Mouse (Mus musculus): ENCODE results near the gene Smyd5. TPM values are rescaled to one million over a fixed set of nuclear protein-coding genes. Genes with fewer than 3 reads are reported as not detected.

Smyd5 gene
- polyA plus RNA-seq, 1 experiment from 2014 or later = 81.8 TPM

GRCm38 (mm10) chr6:85451664-85452410 is 20.0 kb downstream of the Smyd5 start, which contains the start of gene Pradc1:
Pradc1 (minus strand) TSS chr6:85451970.
- peaks cover 31% of the 10 kb centered on the region for H3K4me1 ChIP-seq
- peaks cover 10% of the 10 kb centered on the region for H3K36me3 ChIP-seq
- no peaks in the 10 kb centered on the region for H3K27me3 ChIP-seq (ENCODE audit: insufficient read depth, poor library complexity, severe bottlenecking)
- peak; percentile 99 for DNase-seq (ENCODE audit: low spot score)
- peak within 1 kb of the TSS; percentile 97 for H3K27ac ChIP-seq
- WGBS = under 1% methylated on average over 54 of the region's 54 CpGs
- H3K4me3 ChIP-seq = peak within 1 kb of the TSS; percentile 78
- no peaks in the 10 kb centered on the region for H3K9me3 ChIP-seq

- H3K9me3 ChIP-seq = no peaks in the 10 kb centered on the region
- H3K27me3 ChIP-seq (ENCODE audit: insufficient read depth, poor library complexity, severe bottlenecking) = no peaks in the 10 kb centered on the region
- H3K36me3 ChIP-seq = peaks cover 5% of the 10 kb centered on the region
- no peak for DNase-seq (ENCODE audit: low spot score)
- peak overlapping the region; percentile 78 for H3K4me3 ChIP-seq
- under 1% methylated on average over 15 of the region's 15 CpGs for WGBS
- peaks cover 31% of the 10 kb centered on the region for H3K4me1 ChIP-seq
- peak overlapping the region; percentile 97 for H3K27ac ChIP-seq
Measured at GRCm38 (mm10) chr6:85452411-85452665, 20.5 kb downstream of the Smyd5 start.

GRCm38 (mm10) chr6:85452816-85453215 is 21.0 kb downstream of the Smyd5 start:
- no peaks in the 10 kb centered on the region for H3K27me3 ChIP-seq (ENCODE audit: insufficient read depth, poor library complexity, severe bottlenecking)
- H3K4me1 ChIP-seq = peaks cover 31% of the 10 kb centered on the region
- peaks cover 6% of the 10 kb centered on the region; the same call in 1 of the 2 replicates for H3K36me3 ChIP-seq
- H3K27ac ChIP-seq = peak overlapping the region; percentile 97
- 10% methylated on average over 7 of the region's 7 CpGs for WGBS
- no peaks in the 10 kb centered on the region for H3K9me3 ChIP-seq
- DNase-seq (ENCODE audit: low spot score) = no peak
- H3K4me3 ChIP-seq = peak overlapping the region; percentile 78

GRCm38 (mm10) chr6:85459621-85460020 is 27.8 kb downstream of the Smyd5 start:
- Histone ChIP-seq H3K4me1 (peaks cover 5% of the 10 kb centered on the region; the same call in 1 of the 2 replicates), H3K36me3 (peaks cover 68% of the 10 kb centered on the region), H3K4me3 (no peak overlapping the region), H3K9me3 (no peaks in the 10 kb centered on the region), H3K27me3 (ENCODE audit: insufficient read depth, poor library complexity, severe bottlenecking) (no peaks in the 10 kb centered on the region), H3K27ac (no peak overlapping the region)
- 86% methylated on average over 2 of the region's 2 CpGs for WGBS
- no peak for DNase-seq (ENCODE audit: low spot score)

GRCm38 (mm10) chr6:85465381-85465780 is 33.6 kb downstream of the Smyd5 start:
- H3K27me3 ChIP-seq (ENCODE audit: insufficient read depth, poor library complexity, severe bottlenecking) = no peaks in the 10 kb centered on the region
- no peaks in the 10 kb centered on the region for H3K9me3 ChIP-seq
- no peak for DNase-seq (ENCODE audit: low spot score)
- no peak overlapping the region for H3K4me3 ChIP-seq
- peaks cover 94% of the 10 kb centered on the region for H3K36me3 ChIP-seq
- H3K27ac ChIP-seq = no peak overlapping the region
- H3K4me1 ChIP-seq = no peaks in the 10 kb centered on the region

GRCm38 (mm10) chr6:85469660-85470430 is 38.1 kb downstream of the Smyd5 start:
- H3K27ac ChIP-seq = no peak overlapping the region

GRCm38 (mm10) chr6:85471962-85472361 is 40.2 kb downstream of the Smyd5 start:
- Histone ChIP-seq H3K36me3 (peaks cover 29% of the 10 kb centered on the region), H3K9me3 (no peaks in the 10 kb centered on the region), H3K4me3 (no peak overlapping the region), H3K27me3 (ENCODE audit: insufficient read depth, poor library complexity, severe bottlenecking) (peaks cover 45% of the 10 kb centered on the region), H3K4me1 (0 out of 2 replicates have a peak, but pooled peaks cover 4% of the 10 kb centered on the region), H3K27ac (no peak overlapping the region)
- 53% methylated on average over 8 of the region's 8 CpGs for WGBS
- no peak for DNase-seq (ENCODE audit: low spot score)

More at GRCm38 (mm10) chr6:85469660-85470430, 38.1 kb downstream of the Smyd5 start:
- DNase-seq (ENCODE audit: low spot score) = no peak
- Histone ChIP-seq H3K9me3 (no peaks in the 10 kb centered on the region), H3K27me3 (ENCODE audit: insufficient read depth, poor library complexity, severe bottlenecking) (peaks cover 27% of the 10 kb centered on the region), H3K4me1 (0 out of 2 replicates have a peak, but pooled peaks cover 4% of the 10 kb centered on the region), H3K4me3 (no peak overlapping the region), H3K36me3 (peaks cover 50% of the 10 kb centered on the region)
- WGBS = 69% methylated on average over 5 of the region's 5 CpGs

- Histone ChIP-seq H3K27me3 (ENCODE audit: insufficient read depth, poor library complexity, severe bottlenecking) (peaks cover 50% of the 10 kb centered on the region), H3K36me3 (peaks cover 23% of the 10 kb centered on the region), H3K4me3 (no peak overlapping the region), H3K9me3 (no peaks in the 10 kb centered on the region), H3K4me1 (0 out of 2 replicates have a peak, but pooled peaks cover 4% of the 10 kb centered on the region), H3K27ac (no peak overlapping the region)
- WGBS = 50% methylated on average over 5 of the region's 5 CpGs
- DNase-seq (ENCODE audit: low spot score) = no peak
Measured at GRCm38 (mm10) chr6:85472542-85472941, 40.8 kb downstream of the Smyd5 start.

- DNase-seq (ENCODE audit: low spot score) = no peak
- Histone ChIP-seq H3K4me1 (0 out of 2 replicates have a peak, but pooled peaks cover 4% of the 10 kb centered on the region), H3K27me3 (ENCODE audit: insufficient read depth, poor library complexity, severe bottlenecking) (peaks cover 81% of the 10 kb centered on the region), H3K4me3 (no peak overlapping the region), H3K9me3 (no peaks in the 10 kb centered on the region), H3K36me3 (no peaks in the 10 kb centered on the region), H3K27ac (no peak overlapping the region)
- 84% methylated on average over 3 of the region's 3 CpGs for WGBS
Measured at GRCm38 (mm10) chr6:85475581-85475980, 43.8 kb downstream of the Smyd5 start.

- Histone ChIP-seq H3K27me3 (ENCODE audit: insufficient read depth, poor library complexity, severe bottlenecking) (peaks cover 95% of the 10 kb centered on the region), H3K4me3 (no peak overlapping the region), H3K9me3 (no peaks in the 10 kb centered on the region), H3K4me1 (no peaks in the 10 kb centered on the region), H3K27ac (no peak overlapping the region), H3K36me3 (no peaks in the 10 kb centered on the region)
- no peak for DNase-seq (ENCODE audit: low spot score)
- 27% methylated on average over 10 of the region's 10 CpGs for WGBS
Measured at GRCm38 (mm10) chr6:85477366-85477917, 45.7 kb downstream of the Smyd5 start.

GRCm38 (mm10) chr6:85478416-85478815 is 46.6 kb downstream of the Smyd5 start:
- Histone ChIP-seq H3K4me3 (no peak overlapping the region), H3K36me3 (no peaks in the 10 kb centered on the region), H3K4me1 (no peaks in the 10 kb centered on the region), H3K27ac (no peak overlapping the region), H3K9me3 (no peaks in the 10 kb centered on the region), H3K27me3 (ENCODE audit: insufficient read depth, poor library complexity, severe bottlenecking) (peaks cover 95% of the 10 kb centered on the region)
- DNase-seq (ENCODE audit: low spot score) = no peak
- 27% methylated on average over 14 of the region's 14 CpGs for WGBS

- peaks cover 11% of the 10 kb centered on the region for H3K4me1 ChIP-seq
- no peak for DNase-seq (ENCODE audit: low spot score)
- no peaks in the 10 kb centered on the region for H3K36me3 ChIP-seq
- H3K27me3 ChIP-seq (ENCODE audit: insufficient read depth, poor library complexity, severe bottlenecking) = peaks cover 97% of the 10 kb centered on the region
- H3K9me3 ChIP-seq = no peaks in the 10 kb centered on the region
- no peak overlapping the region for H3K27ac ChIP-seq
- no peak overlapping the region for H3K4me3 ChIP-seq
- WGBS = 81% methylated on average over 5 of the region's 5 CpGs
Measured at GRCm38 (mm10) chr6:85479979-85480378, 48.2 kb downstream of the Smyd5 start.

GRCm38 (mm10) chr6:85480685-85481084 is 48.9 kb downstream of the Smyd5 start:
- Histone ChIP-seq H3K27me3 (ENCODE audit: insufficient read depth, poor library complexity, severe bottlenecking) (peaks cover 98% of the 10 kb centered on the region), H3K9me3 (no peaks in the 10 kb centered on the region), H3K4me3 (no peak overlapping the region), H3K4me1 (peaks cover 11% of the 10 kb centered on the region), H3K36me3 (no peaks in the 10 kb centered on the region), H3K27ac (no peak overlapping the region)
- DNase-seq (ENCODE audit: low spot score) = no peak
- 75% methylated on average over 16 of the region's 16 CpGs for WGBS

Measured in heart, embryonic 10.5 days (tissue).